Mouse (Mus musculus): Measurements from ENCODE around the gene Spns3. TPM values are rescaled to one million over a fixed set of nuclear protein-coding genes. Genes with fewer than 3 reads are reported as not detected.
A peak's percentile ranks its signal among the peaks of the same experiment; 100 is the strongest.

Spns3 gene
- 1.8 TPM in 2 replicates for polyA plus RNA-seq (2015; fragmentation: Nextera tagmentation; extraction: Ambion mirVana)

DNA sequence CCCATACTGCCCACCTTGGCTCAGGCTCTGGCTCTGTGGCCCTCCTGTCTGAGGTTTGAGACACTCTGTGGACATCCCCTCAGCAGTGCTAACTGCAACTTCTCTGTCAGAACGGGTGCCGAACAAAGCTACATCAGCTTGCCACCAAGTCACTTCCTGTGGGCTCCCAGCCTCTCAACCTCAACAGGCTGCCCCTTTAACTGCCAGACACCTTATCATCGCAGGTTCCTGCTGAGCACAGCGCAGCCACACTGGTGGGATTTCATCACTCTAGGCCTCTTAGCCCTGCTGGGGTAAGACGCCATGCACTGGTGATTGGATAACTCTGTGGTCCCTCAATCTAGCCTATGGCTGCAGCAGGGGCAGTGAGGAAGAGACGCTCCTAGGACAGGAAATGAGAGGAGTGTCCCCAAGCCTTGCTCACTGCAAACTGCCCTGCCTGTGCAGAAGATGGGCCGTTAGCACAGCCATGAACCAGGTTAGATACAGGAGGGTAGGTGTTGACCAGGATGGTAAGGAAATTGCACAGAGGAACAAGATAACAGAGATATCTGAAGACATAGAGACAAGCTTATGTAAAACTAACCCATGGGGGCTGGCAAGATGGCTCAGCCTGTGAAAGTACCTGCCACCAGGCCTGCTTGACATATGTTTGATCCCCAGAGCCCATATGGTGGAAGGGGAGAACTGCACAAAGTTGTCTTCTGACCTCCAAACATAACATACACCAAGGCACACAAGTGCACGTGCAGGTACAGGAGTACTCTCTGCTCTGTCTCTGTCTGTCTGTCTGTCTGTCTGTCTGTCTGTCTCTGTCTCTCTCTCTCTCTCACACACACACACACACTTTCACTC is at the start of gene Spns3:
Gene Spns3, minus strand, starts transcription at position 373 of the 855 bp plus-strand sequence.
- peaks cover 15% of the 10 kb centered on the region for H3K4me1 ChIP-seq (replicated peaks)
- WGBS (ENCODE audit: insufficient replicate concordance) = 8% methylated on average over 8 of the region's 8 CpGs
- peak within 1 kb of the TSS; percentile 18 for H3K4me3 ChIP-seq (replicated peaks)
- no peaks in the 10 kb centered on the region for H3K36me3 ChIP-seq (replicated peaks)
- H3K9ac ChIP-seq = no peak within 1 kb of the TSS
- ATAC-seq (ENCODE audit: insufficient read depth) = peak; percentile 49; the same call in 1 of the 2 replicates
- H3K27ac ChIP-seq (replicated peaks) = peak within 1 kb of the TSS; percentile 57
- no peaks in the 10 kb centered on the region for H3K9me3 ChIP-seq (replicated peaks)
- H3K27me3 ChIP-seq = no peaks in the 10 kb centered on the region
- peak within 1 kb of the TSS; percentile 36 for H3K4me2 ChIP-seq

DNA sequence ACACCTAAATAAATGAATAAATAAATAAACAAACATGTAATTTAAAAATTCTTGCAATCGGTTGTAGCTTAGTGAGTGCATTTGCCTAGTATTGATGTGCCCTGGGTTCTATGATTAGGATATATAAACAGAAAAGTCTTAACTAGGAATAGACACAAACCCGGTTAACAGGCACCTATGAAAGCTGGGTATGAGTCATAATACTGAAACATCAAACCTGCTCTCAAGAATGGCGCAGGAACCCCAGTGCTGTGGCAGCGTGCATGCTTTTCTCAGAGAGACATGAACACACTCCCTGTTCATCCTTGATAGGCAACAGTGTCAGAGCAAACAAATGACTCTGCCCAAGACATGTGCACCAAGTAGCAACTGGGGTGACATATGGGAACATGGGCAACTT is 47.5 kb upstream of the Spns3 start:
- ATAC-seq (ENCODE audit: insufficient read depth) = no peak
- Histone ChIP-seq H3K4me3 (replicated peaks) (no peak overlapping the region), H3K4me1 (replicated peaks) (no peaks in the 10 kb centered on the region), H3K9ac (no peak overlapping the region), H3K4me2 (no peak overlapping the region), H3K9me3 (replicated peaks) (no peaks in the 10 kb centered on the region), H3K27me3 (no peaks in the 10 kb centered on the region), H3K36me3 (replicated peaks) (no peaks in the 10 kb centered on the region), H3K27ac (replicated peaks) (no peak overlapping the region)
- WGBS (ENCODE audit: insufficient replicate concordance) = 74% methylated on average over 4 of the region's 4 CpGs

DNA sequence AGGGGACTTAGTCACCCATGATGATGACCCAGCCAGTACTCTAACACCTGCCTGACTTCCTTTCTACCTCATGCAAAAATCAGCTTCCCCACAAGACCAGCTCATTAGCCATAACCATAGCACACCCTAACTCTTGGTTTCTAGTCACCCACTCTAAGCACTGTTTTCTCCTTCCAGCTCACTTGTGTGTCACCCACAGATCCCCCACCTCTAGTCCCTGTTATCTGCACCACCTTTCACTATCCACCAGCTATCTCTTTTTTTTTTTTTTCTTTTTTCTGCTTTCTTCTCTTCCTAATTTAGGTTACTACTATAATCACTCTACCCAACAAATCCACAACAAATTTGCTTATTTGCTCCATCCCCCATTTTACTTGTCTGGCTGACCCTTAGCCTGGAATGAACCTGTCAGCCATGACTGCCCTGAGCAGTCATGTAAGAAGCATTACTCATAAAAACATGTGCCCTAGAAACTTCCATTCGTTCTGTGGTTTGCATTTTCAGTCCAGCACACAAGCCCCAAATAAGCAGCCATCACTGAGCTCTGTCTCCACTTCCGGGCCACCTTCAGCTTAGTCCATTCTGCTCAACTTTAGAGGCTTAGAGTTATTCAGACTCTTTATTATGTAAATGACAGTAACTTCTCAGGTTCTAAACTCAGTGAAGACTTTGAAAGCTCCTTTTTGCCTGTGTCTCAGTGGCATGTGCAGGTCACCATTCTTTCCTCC is 44.9 kb upstream of the Spns3 start:
- WGBS (ENCODE audit: insufficient replicate concordance) = 60% methylated on average over 2 of the region's 2 CpGs
- H3K36me3 ChIP-seq (replicated peaks) = no peaks in the 10 kb centered on the region
- no peak for ATAC-seq (ENCODE audit: insufficient read depth)

DNA sequence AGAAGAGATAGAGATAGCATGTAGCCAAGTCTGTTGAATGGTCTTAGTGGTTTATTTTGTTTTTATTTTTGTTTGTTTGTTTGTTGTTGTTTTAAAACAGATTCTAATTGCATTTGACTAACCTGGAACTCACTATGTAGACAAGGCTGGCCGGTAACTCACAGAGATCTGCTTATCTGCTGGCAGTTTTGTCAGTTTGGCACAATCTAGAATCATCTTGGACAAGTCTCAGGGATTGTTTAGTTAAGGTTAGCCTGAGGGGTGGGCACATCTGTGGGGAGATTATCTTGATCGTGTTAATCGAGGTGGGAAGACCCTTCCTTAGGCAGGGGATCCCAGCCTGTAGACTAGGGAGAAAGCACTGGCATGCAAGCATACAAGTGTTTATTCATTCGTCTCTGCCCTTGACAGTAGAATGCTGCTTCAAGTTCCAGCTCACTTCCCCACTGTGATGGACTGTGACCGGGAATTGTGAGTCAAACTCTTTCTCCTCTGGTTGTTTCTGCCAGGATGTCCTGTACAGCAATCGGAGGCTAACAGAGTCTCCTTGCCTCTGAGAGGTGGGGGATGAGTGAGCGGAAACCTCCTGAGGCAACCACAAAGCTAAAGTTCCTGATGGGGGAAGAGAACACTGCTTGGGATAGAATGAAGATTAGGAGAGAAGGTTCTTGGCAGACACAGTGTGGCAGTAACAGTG is 37.4 kb upstream of the Spns3 start:
- ATAC-seq (ENCODE audit: insufficient read depth) = no peak
- H3K4me2 ChIP-seq = no peak overlapping the region
- 22% methylated on average over 7 of the region's 7 CpGs for WGBS (ENCODE audit: insufficient replicate concordance)
- H3K4me3 ChIP-seq (replicated peaks) = no peak overlapping the region
- H3K9ac ChIP-seq = no peak overlapping the region
- H3K27ac ChIP-seq (replicated peaks) = no peak overlapping the region
- no peaks in the 10 kb centered on the region for H3K27me3 ChIP-seq
- H3K36me3 ChIP-seq (replicated peaks) = no peaks in the 10 kb centered on the region
- no peaks in the 10 kb centered on the region for H3K9me3 ChIP-seq (replicated peaks)
- peaks cover 4% of the 10 kb centered on the region for H3K4me1 ChIP-seq (replicated peaks)

More for the DNA sequence above, 44.9 kb upstream of the Spns3 start:
- H3K4me3 ChIP-seq (replicated peaks) = no peak overlapping the region
- H3K9me3 ChIP-seq (replicated peaks) = no peaks in the 10 kb centered on the region
- H3K4me1 ChIP-seq (replicated peaks) = no peaks in the 10 kb centered on the region
- no peak overlapping the region for H3K27ac ChIP-seq (replicated peaks)
- H3K27me3 ChIP-seq = no peaks in the 10 kb centered on the region
- H3K9ac ChIP-seq = no peak overlapping the region
- no peak overlapping the region for H3K4me2 ChIP-seq

DNA sequence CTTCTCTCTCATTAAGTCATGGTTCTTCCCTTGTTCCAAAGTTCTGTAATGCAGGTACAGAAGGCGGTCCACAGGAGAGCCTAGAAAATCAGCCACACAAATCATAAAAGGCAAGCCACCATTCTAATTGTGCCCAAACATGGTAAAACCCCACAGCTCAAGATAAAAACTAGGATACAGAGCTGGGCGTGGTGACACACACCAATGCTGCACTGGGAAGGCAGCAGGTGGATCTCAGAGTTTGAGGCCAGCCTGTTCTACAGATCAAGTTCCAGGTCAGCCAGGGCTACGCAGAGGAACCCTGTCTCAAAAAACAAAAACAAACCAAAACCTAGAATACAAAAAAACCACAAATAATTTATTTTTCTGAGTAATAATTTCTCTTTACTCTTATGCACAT is 36.3 kb upstream of the Spns3 start:
- ATAC-seq (ENCODE audit: insufficient read depth) = no peak
- Histone ChIP-seq H3K4me3 (replicated peaks) (no peak overlapping the region), H3K4me2 (no peak overlapping the region), H3K9me3 (replicated peaks) (no peaks in the 10 kb centered on the region), H3K4me1 (replicated peaks) (peaks cover 9% of the 10 kb centered on the region), H3K27ac (replicated peaks) (no peak overlapping the region), H3K27me3 (no peaks in the 10 kb centered on the region), H3K36me3 (replicated peaks) (no peaks in the 10 kb centered on the region), H3K9ac (no peak overlapping the region)
- 56% methylated on average over 3 of the region's 3 CpGs for whole genome bisulfite sequencing (ENCODE audit: insufficient replicate concordance)

GRCm38 (mm10) chr11:72583092-72583491 is 32.8 kb upstream of the Spns3 start:
- H3K9me3 ChIP-seq (replicated peaks) = no peaks in the 10 kb centered on the region
- H3K4me1 ChIP-seq (replicated peaks) = peaks cover 9% of the 10 kb centered on the region

DNA sequence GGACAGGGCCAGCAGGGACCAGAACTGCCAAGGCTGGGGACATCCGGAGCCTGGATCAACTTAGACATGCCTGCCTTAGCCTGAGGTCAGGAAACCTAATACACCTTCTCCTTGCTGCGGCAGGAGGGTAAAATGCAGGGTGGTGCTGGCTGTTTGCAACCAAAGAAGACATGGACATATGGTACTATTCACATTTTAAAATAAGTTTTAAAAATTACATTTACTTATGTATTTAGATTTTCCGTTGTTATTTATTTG is 32.1 kb upstream of the Spns3 start:
- H3K4me3 ChIP-seq (replicated peaks) = no peak overlapping the region
- H3K4me1 ChIP-seq (replicated peaks) = peaks cover 11% of the 10 kb centered on the region
- no peak for ATAC-seq (ENCODE audit: insufficient read depth)
- peaks cover 11% of the 10 kb centered on the region for H3K27me3 ChIP-seq
- no peak overlapping the region for H3K9ac ChIP-seq
- 75% methylated on average over 3 of the region's 3 CpGs for WGBS (ENCODE audit: insufficient replicate concordance)
- H3K4me2 ChIP-seq = no peak overlapping the region
- H3K36me3 ChIP-seq (replicated peaks) = no peaks in the 10 kb centered on the region
- no peaks in the 10 kb centered on the region for H3K9me3 ChIP-seq (replicated peaks)
- no peak overlapping the region for H3K27ac ChIP-seq (replicated peaks)

More at GRCm38 (mm10) chr11:72583092-72583491, 32.8 kb upstream of the Spns3 start:
- H3K9ac ChIP-seq = no peak overlapping the region
- peaks cover 4% of the 10 kb centered on the region; the same call in 1 of the 2 replicates for H3K27me3 ChIP-seq
- H3K4me2 ChIP-seq = no peak overlapping the region
- H3K36me3 ChIP-seq (replicated peaks) = no peaks in the 10 kb centered on the region
- whole genome bisulfite sequencing (ENCODE audit: insufficient replicate concordance) = 72% methylated on average over 2 of the region's 2 CpGs
- H3K27ac ChIP-seq (replicated peaks) = no peak overlapping the region
- no peak overlapping the region for H3K4me3 ChIP-seq (replicated peaks)
- ATAC-seq (ENCODE audit: insufficient read depth) = no peak

GRCm38 (mm10) chr11:72581609-72582447 is 31.5 kb upstream of the Spns3 start:
- Histone ChIP-seq H3K27ac (replicated peaks) (no peak overlapping the region), H3K4me2 (no peak overlapping the region), H3K36me3 (replicated peaks) (no peaks in the 10 kb centered on the region), H3K4me3 (replicated peaks) (no peak overlapping the region), H3K9ac (no peak overlapping the region), H3K27me3 (peaks cover 14% of the 10 kb centered on the region), H3K9me3 (replicated peaks) (no peaks in the 10 kb centered on the region), H3K4me1 (replicated peaks) (peaks cover 13% of the 10 kb centered on the region)
- ATAC-seq (ENCODE audit: insufficient read depth) = no peak
- WGBS (ENCODE audit: insufficient replicate concordance) = 71% methylated on average over 8 of the region's 8 CpGs

- no peak overlapping the region for H3K27ac ChIP-seq (replicated peaks)
- no peak overlapping the region for H3K4me3 ChIP-seq (replicated peaks)
- 65% methylated on average over 4 of the region's 4 CpGs for WGBS (ENCODE audit: insufficient replicate concordance)
- H3K4me2 ChIP-seq = no peak overlapping the region
- peaks cover 17% of the 10 kb centered on the region for H3K4me1 ChIP-seq (replicated peaks)
- H3K36me3 ChIP-seq (replicated peaks) = no peaks in the 10 kb centered on the region
- ATAC-seq (ENCODE audit: insufficient read depth) = no peak
- no peaks in the 10 kb centered on the region for H3K9me3 ChIP-seq (replicated peaks)
- peaks cover 26% of the 10 kb centered on the region for H3K27me3 ChIP-seq
- H3K9ac ChIP-seq = no peak overlapping the region
Observed at GRCm38 (mm10) chr11:72578471-72578870, 28.2 kb upstream of the Spns3 start.

- Histone ChIP-seq H3K27ac (replicated peaks) (no peak overlapping the region), H3K4me1 (replicated peaks) (peaks cover 12% of the 10 kb centered on the region; the same call in 1 of the 2 replicates), H3K9me3 (replicated peaks) (no peaks in the 10 kb centered on the region), H3K9ac (no peak overlapping the region), H3K36me3 (replicated peaks) (no peaks in the 10 kb centered on the region), H3K27me3 (peaks cover 26% of the 10 kb centered on the region), H3K4me2 (peak overlapping the region; percentile 65), H3K4me3 (replicated peaks) (peak overlapping the region; percentile 37)
- WGBS (ENCODE audit: insufficient replicate concordance) = 5% methylated on average over 24 of the region's 24 CpGs
- ATAC-seq (ENCODE audit: insufficient read depth) = no peak
Observed at GRCm38 (mm10) chr11:72576466-72577351, 26.4 kb upstream of the Spns3 start.

Data from liver, embryonic 15.5 days (tissue).